Mouse (Mus musculus) midbrain, postnatal 0 days (tissue): ENCODE results near the gene Gm10160. TPM values are rescaled to one million over a fixed set of nuclear protein-coding genes. Genes with fewer than 3 reads are reported as not detected.

ENCODE experiments used
- ATAC-seq: fragments of 200-750 bp; cut with Nextera tagmentation; 2 replicates; pipeline ENCODE4 v1.8.0; 2017; ENCODE audit warnings: moderate number of reproducible peaks, mild to moderate bottlenecking, moderate TSS enrichment, moderate library complexity; ENCODE audit not compliant: low FRiP score
- DNase-seq: peaks from one replicate; pipeline ENCODE4 v3.0.0-alpha.2; 2015; ENCODE audit warnings: low spot score
- H3K27ac ChIP-seq: fragments of 300-500 bp; sonication (generic); 2 replicates; pipeline ENCODE4 v1.5.1; 2014; ENCODE audit warnings: low read depth, mild to moderate bottlenecking, low read length, mixed read lengths
- H3K27me3 ChIP-seq: fragments of 300-500 bp; sonication (generic); 2 replicates; pipeline ENCODE4 v1.6.1; 2014; ENCODE audit warnings: low read length, control low read depth, mixed read lengths; ENCODE audit not compliant: insufficient read depth
- H3K36me3 ChIP-seq: fragments of 300-500 bp; sonication (generic); 2 replicates; pipeline ENCODE4 v1.6.1; 2014; ENCODE audit warnings: low read length, control low read depth, mixed read lengths; ENCODE audit not compliant: insufficient read depth
- H3K4me1 ChIP-seq: fragments of 300-500 bp; sonication (generic); 2 replicates; pipeline ENCODE4 v1.6.1; 2014; ENCODE audit warnings: mild to moderate bottlenecking, control low read depth, antibody characterized with exemption, low read length, mixed read lengths; ENCODE audit not compliant: insufficient read depth
- H3K4me2 ChIP-seq: fragments of 300-500 bp; sonication (generic); 2 replicates; pipeline ENCODE4 v1.6.1; 2014; ENCODE audit warnings: low read depth, mild to moderate bottlenecking, low read length, mixed read lengths; ENCODE audit not compliant: poor library complexity, severe bottlenecking
- H3K4me3 ChIP-seq: fragments of 300-500 bp; sonication (generic); 2 replicates; pipeline ENCODE4 v1.5.1; 2014; ENCODE audit warnings: low read depth, mild to moderate bottlenecking, low read length, moderate library complexity
- H3K9ac ChIP-seq: fragments of 300-500 bp; sonication (generic); replicated peaks from 2 replicates; pipeline ENCODE4 v1.6.1; 2014; ENCODE audit warnings: mild to moderate bottlenecking, low read length, moderate library complexity, mixed read lengths; ENCODE audit not compliant: poor library complexity, severe bottlenecking
- H3K9me3 ChIP-seq: fragments of 300-500 bp; sonication (generic); 2 replicates; pipeline ENCODE4 v1.6.1; 2016; ENCODE audit warnings: low read length, control low read depth
- CTCF ChIP-seq: IDR thresholded peaks from 2 replicates; pipeline ENCODE4 v1.5.1; 2016; ENCODE audit warnings: antibody characterized with exemption, mild to moderate bottlenecking
- WGBS: fragments of 180-500 bp; shearing (Covaris S2); extraction: QIAGEN DNeasy Blood & Tissue Kit; methylation state at CpG from one replicate; pipeline ENCODE4 v1.1.7; 2014; 5-methylcytosine and 5-hydroxymethylcytosine counted together
- polyA plus RNA-seq: library from polyadenylated mRNA; unstranded; fragments of >200 nt; fragmentation: Nextera tagmentation; extraction: Ambion mirVana; gene quantifications from 2 replicates; pipeline ENCODE4 v1.2.1, GENCODE M21; 2015
- total RNA-seq: library from RNA; depleted of rRNA; stranded (reverse); fragments of >200 nt; gene quantifications from 2 replicates; pipeline ENCODE4 v1.2.3, GENCODE M21; 2014

Gene Gm10160
- total and polyA plus RNA-seq, 2 experiments from 2014 or later = not detected

DNA sequence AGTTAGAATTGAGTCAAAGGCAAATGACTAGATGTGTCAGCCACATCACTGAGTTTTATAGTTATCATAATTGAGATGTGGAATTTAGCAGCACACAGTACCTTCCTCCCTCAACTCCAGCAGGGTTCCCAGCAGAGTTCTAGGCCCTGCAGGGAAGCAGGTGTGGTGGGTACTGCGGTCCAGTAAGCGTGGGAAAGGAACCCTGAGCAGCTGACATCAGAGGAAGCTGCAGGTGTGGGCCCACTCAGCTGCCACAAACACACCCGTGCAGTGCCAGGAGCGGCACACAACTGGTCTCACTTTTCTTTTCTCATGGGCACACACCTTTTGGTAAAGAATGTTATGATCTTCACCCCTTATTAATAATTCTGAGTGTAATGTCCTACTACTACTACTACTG lies 25.2 kb upstream of the Gm10160 start:
- Histone ChIP-seq H3K9me3 (no peaks in the 10 kb centered on the region), H3K36me3 (no peaks in the 10 kb centered on the region; the same call in 1 of the 2 replicates), H3K9ac (no peak overlapping the region), H3K4me3 (no peak overlapping the region), H3K27ac (no peak overlapping the region), H3K27me3 (no peaks in the 10 kb centered on the region), H3K4me2 (no peak overlapping the region), H3K4me1 (no peaks in the 10 kb centered on the region)
- ATAC-seq = no peak
- no peak for DNase-seq
- WGBS = 94% methylated on average over 4 of the region's 4 CpGs
- TF ChIP-seq CTCF = no peak

DNA sequence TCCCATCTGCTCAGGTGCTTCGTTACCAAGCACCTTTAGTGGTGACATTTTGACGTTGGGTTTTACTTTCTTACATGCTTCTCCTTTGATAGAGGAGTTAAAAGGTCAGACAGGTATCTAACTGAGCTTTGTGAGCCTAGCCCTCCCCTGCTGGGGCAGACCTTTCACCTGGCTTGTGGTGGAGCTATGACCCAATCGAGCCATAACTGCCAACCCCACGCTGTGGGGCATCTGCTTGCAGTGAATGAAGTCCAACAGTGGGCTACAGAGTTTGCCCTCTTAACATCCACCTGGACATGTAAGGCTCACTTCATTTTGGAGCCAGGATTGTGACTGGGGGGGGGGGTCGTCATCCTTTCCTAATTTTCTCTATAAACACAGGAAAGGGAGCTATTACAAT lies 24.7 kb upstream of the Gm10160 start:
- Histone ChIP-seq H3K4me1 (no peaks in the 10 kb centered on the region), H3K9me3 (no peaks in the 10 kb centered on the region), H3K4me2 (no peak overlapping the region), H3K36me3 (no peaks in the 10 kb centered on the region; the same call in 1 of the 2 replicates), H3K27me3 (no peaks in the 10 kb centered on the region), H3K9ac (no peak overlapping the region), H3K27ac (no peak overlapping the region), H3K4me3 (no peak overlapping the region)
- WGBS = 92% methylated on average over 5 of the region's 5 CpGs
- DNase-seq = no peak
- TF ChIP-seq CTCF = no peak
- ATAC-seq = no peak

DNA sequence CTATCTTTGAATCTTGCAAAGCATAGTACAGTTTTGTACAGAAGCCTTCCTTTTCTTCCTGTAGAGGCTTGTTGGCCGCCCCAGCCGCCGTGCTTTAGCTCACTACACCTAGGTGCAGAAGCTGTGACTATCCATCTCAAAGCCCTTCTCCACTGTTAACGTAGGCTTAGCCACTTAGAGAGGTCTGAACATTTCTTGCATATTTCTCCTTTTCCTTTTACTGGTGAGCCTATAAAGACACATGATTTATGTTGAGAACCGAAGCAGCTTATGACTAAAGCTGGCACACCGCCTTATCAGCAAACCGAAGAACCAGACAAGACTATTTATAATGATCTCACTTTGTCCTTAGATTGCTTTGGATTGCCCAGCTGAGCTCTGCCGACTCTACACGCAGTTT lies 19.8 kb upstream of the Gm10160 start:
- Histone ChIP-seq H3K27ac (no peak overlapping the region), H3K4me3 (no peak overlapping the region), H3K4me2 (no peak overlapping the region), H3K4me1 (no peaks in the 10 kb centered on the region), H3K27me3 (no peaks in the 10 kb centered on the region), H3K36me3 (no peaks in the 10 kb centered on the region; the same call in 1 of the 2 replicates), H3K9ac (no peak overlapping the region), H3K9me3 (no peaks in the 10 kb centered on the region)
- ATAC-seq (no peak), DNase-seq (peak; percentile 27)
- 70% methylated on average over 9 of the region's 9 CpGs for WGBS
- no peak for TF ChIP-seq CTCF

GRCm38 (mm10) chr7:81874636-81875035 lies 19.0 kb upstream of the Gm10160 start:
- Histone ChIP-seq H3K4me1 (no peaks in the 10 kb centered on the region), H3K36me3 (no peaks in the 10 kb centered on the region; the same call in 1 of the 2 replicates), H3K9ac (no peak overlapping the region), H3K4me3 (no peak overlapping the region), H3K27ac (no peak overlapping the region), H3K4me2 (no peak overlapping the region), H3K9me3 (no peaks in the 10 kb centered on the region), H3K27me3 (no peaks in the 10 kb centered on the region)
- WGBS = 71% methylated on average over 6 of the region's 6 CpGs
- ATAC-seq = no peak
- DNase-seq = peak; percentile 66
- TF ChIP-seq CTCF = no peak

DNA sequence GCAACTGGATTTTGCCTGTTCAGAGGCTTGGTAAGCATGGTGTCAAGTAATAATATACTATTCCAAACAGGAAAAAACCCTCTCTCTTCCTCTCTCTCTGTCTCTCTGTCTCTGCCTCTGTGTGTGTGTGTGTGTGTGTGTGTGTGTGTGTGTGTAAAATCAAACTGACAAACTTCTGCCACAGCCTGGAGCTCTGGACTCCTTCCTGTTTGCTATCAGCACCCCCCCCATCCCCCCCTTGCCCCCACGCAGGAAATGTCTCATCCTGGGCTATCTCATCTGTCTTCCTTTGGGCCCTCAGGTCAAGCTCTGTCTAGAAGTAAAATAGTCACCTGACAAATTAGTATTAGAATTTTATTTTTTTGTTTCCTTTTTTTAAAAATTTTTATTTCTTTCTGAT lies 18.2 kb upstream of the Gm10160 start:
- H3K27me3 ChIP-seq = no peaks in the 10 kb centered on the region
- H3K4me2 ChIP-seq = no peak overlapping the region
- no peak overlapping the region for H3K9ac ChIP-seq
- DNase-seq (no peak), ATAC-seq (no peak)
- H3K4me1 ChIP-seq = no peaks in the 10 kb centered on the region
- TF ChIP-seq CTCF = no peak
- H3K9me3 ChIP-seq = no peaks in the 10 kb centered on the region
- H3K36me3 ChIP-seq = no peaks in the 10 kb centered on the region; the same call in 1 of the 2 replicates
- 65% methylated on average over 1 of the region's 1 CpGs for WGBS
- no peak overlapping the region for H3K27ac ChIP-seq
- no peak overlapping the region for H3K4me3 ChIP-seq

DNA sequence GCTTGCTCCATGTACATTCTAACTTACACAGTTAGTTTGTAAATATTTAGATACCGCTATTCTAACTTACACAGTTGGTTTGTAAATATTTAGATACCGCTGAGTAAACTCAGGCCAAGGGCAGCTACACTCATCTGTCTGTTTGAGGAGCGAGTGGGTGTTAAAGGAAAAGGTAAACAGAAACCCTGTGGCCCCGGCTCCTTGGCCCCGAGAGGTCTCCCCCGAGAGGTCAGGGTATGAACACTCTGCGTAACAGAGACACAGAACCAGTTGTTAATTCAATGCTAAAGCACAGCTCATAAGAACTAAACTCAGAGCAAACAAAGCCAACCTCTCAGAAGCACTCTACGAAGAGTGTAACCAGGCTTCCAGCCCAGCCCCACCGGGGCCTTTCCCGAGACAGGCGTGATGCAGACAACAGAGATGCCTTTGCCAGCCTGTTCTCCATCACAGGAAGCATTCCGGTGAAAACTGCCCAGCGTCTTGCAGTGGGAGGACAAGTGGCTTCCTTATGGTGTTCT lies 17.0 kb upstream of the Gm10160 start:
- Histone ChIP-seq H3K9ac (no peak overlapping the region), H3K27me3 (no peaks in the 10 kb centered on the region), H3K4me1 (no peaks in the 10 kb centered on the region), H3K4me2 (no peak overlapping the region), H3K9me3 (no peaks in the 10 kb centered on the region), H3K27ac (no peak overlapping the region), H3K36me3 (no peaks in the 10 kb centered on the region), H3K4me3 (no peak overlapping the region)
- TF ChIP-seq CTCF = no peak
- WGBS = 90% methylated on average over 13 of the region's 13 CpGs
- ATAC-seq (no peak), DNase-seq (no peak)
